Mouse (Mus musculus): ENCODE measurements at regions not wholly inside any gene's neighbourhood (a gene's known extent, or its start where the extent isn't known, plus 50 kb on each side); places are given as distances from the start of the nearest gene placed in this dataset.

- TF ChIP-seq MAFK (IDR thresholded peaks at IDR 0.05; ENCODE audit: insufficient read depth, low read depth, low read length): no peak
- no peak for TF ChIP-seq ZNF384 (IDR thresholded peaks at IDR 0.05; ENCODE audit: low read depth, low read length)
- no peak for TF ChIP-seq HCFC1 (IDR thresholded peaks at IDR 0.05; ENCODE audit: borderline replicate concordance, insufficient read depth, low read length)
- no peak for TF ChIP-seq CHD2 (IDR thresholded peaks at IDR 0.05; ENCODE audit: low read depth, low read length)
Observed at GRCm38 (mm10) chr3:22438027-22438780, 361.8 kb downstream of the Tbl1xr1 start.

Data from ES-E14 (cell line).